Mouse (Mus musculus): ENCODE measurements around the gene Myo16. TPM values are rescaled to one million over a fixed set of nuclear protein-coding genes. Genes with fewer than 3 reads are reported as not detected.

Gene Myo16
- total and polyA plus RNA-seq, 3 experiments = 1.4 to 3.8 TPM; not detected in 1

DNA sequence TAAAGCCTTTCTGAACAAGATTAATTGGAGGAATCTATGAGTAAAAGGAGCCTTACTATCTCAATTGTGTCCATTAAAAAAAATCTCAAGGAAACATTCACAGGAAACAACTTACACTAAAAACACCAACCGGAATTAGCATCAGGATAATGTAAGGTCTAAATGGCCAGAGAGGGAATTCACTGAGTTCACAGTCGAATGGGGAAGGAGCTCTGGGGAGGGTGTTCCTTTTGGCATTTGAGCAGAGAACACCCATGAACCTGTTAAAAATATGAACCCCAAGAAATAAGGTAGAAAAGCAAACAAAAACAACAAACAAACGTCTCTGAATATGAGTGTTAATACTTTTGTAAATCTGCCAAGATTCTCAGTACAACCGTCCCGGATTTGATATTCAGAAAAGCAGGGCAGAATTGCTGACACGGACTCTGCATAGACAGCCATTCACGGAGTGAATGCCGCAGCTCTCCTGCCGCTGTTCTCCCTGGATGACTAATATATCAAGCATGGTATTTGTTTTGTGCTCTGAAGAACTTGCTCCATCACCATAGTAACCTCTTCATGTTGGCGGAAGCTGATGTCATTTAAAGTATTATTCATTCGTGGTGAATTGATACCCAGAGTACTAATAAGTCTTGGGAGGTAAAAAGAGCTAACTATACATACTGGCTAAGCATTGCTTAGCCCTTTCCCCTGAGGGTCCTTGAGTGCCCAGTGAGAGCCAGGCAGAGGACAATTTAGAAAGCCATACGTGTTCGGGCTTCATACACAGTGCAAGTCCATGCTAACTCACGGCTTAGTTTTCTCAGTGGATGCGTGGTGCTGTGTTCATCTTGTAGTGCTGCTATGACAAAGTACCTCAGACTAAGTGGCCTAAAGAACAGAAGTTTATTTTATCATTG lies 22.9 kb upstream of the Myo16 start:
- no peak for DNase-seq
- H3K4me3 ChIP-seq = no peak overlapping the region
- TF ChIP-seq EP300 (IDR thresholded peaks at IDR 0.05; ENCODE audit: insufficient read depth, low read depth, low read length) (no peak), POLR2A (IDR thresholded peaks at IDR 0.05; ENCODE audit: insufficient read depth, low read depth, low read length) (no peak), CTCF (IDR thresholded peaks at IDR 0.05) (no peak)
- no peaks in the 10 kb centered on the region for H3K27me3 ChIP-seq (ENCODE audit: control insufficient read depth, insufficient read depth, low read length)
- intact Hi-C loops (cut with DNase I) = no loop called here
- H3K9ac ChIP-seq (ENCODE audit: low read depth, low read length) = no peak overlapping the region
- WGBS = 57% methylated on average over 15 of the region's 15 CpGs
- H3K79me2 ChIP-seq (replicated peaks; ENCODE audit: control insufficient read depth, insufficient read depth, low read length) = no peaks in the 10 kb centered on the region
- H3K4me1 ChIP-seq (ENCODE audit: control insufficient read depth, insufficient read depth, low read length) = no peaks in the 10 kb centered on the region
- H3K27ac ChIP-seq = no peak overlapping the region
- H3K36me3 ChIP-seq (ENCODE audit: control insufficient read depth, insufficient read depth, low read length) = no peaks in the 10 kb centered on the region

GRCm38 (mm10) chr8:10139536-10139935 lies 14.2 kb upstream of the Myo16 start:
- H3K27me3 ChIP-seq (ENCODE audit: control insufficient read depth, insufficient read depth, low read length) = no peaks in the 10 kb centered on the region
- H3K79me2 ChIP-seq (replicated peaks; ENCODE audit: control insufficient read depth, insufficient read depth, low read length) = no peaks in the 10 kb centered on the region
- 35% methylated on average over 8 of the region's 8 CpGs for WGBS
- no peak overlapping the region for H3K4me3 ChIP-seq
- H3K4me1 ChIP-seq (ENCODE audit: control insufficient read depth, insufficient read depth, low read length) = no peaks in the 10 kb centered on the region
- intact Hi-C loops (cut with DNase I) = no loop called here
- DNase-seq = no peak
- no peaks in the 10 kb centered on the region for H3K36me3 ChIP-seq (ENCODE audit: control insufficient read depth, insufficient read depth, low read length)
- no peak overlapping the region for H3K9ac ChIP-seq (ENCODE audit: low read depth, low read length)
- H3K27ac ChIP-seq = no peak overlapping the region
- TF ChIP-seq EP300 (IDR thresholded peaks at IDR 0.05; ENCODE audit: insufficient read depth, low read depth, low read length) (no peak), CTCF (IDR thresholded peaks at IDR 0.05) (no peak), POLR2A (IDR thresholded peaks at IDR 0.05; ENCODE audit: insufficient read depth, low read depth, low read length) (no peak)

- Histone ChIP-seq H3K36me3 (ENCODE audit: control insufficient read depth, insufficient read depth, low read length) (no peaks in the 10 kb centered on the region), H3K4me1 (ENCODE audit: control insufficient read depth, insufficient read depth, low read length) (no peaks in the 10 kb centered on the region), H3K79me2 (replicated peaks; ENCODE audit: control insufficient read depth, insufficient read depth, low read length) (no peaks in the 10 kb centered on the region), H3K27ac (no peak overlapping the region), H3K9ac (ENCODE audit: low read depth, low read length) (no peak overlapping the region), H3K4me3 (no peak overlapping the region), H3K27me3 (ENCODE audit: control insufficient read depth, insufficient read depth, low read length) (no peaks in the 10 kb centered on the region)
- intact Hi-C loops (cut with DNase I) = no loop called here
- DNase-seq = no peak
- no peak for TF ChIP-seq EP300 (IDR thresholded peaks at IDR 0.05; ENCODE audit: insufficient read depth, low read depth, low read length)
- no peak for TF ChIP-seq CTCF (IDR thresholded peaks at IDR 0.05)
- TF ChIP-seq POLR2A (IDR thresholded peaks at IDR 0.05; ENCODE audit: insufficient read depth, low read depth, low read length) = no peak
- WGBS = 75% methylated on average over 10 of the region's 10 CpGs
These were observed 9.8 kb upstream of the Myo16 start for GRCm38 (mm10) chr8:10143961-10144360.

DNA sequence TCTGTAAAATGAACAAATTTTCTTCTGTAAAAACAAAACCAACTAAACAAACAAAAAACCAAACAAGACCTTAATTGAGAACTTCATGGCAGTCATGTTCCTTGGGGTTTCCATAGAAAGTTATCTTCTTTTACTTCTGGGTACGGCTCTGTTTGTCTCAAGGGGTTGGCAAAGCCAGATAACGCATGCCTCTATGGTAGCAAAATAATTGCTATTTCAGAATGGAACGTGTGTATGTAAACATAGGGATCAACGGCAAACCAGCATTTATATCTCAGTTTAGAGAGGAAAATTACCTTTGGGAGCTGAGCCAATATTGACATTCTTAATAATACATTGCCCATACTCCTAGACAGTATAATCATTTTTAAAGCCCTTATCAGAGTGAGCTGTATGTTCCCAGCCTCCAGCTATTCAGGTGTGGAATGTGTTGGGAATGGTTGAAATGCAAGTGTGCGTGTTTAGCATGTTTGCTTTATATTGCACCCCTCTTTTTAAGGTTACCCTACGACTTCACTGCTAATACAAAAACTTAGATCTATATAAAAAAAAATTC lies 1.9 kb upstream of the Myo16 start:
- intact Hi-C loops (cut with DNase I) = no loop called here
- H3K27ac ChIP-seq = no peak overlapping the region
- H3K36me3 ChIP-seq (ENCODE audit: control insufficient read depth, insufficient read depth, low read length) = no peaks in the 10 kb centered on the region
- no peak overlapping the region for H3K9ac ChIP-seq (ENCODE audit: low read depth, low read length)
- 72% methylated on average over 6 of the region's 6 CpGs for WGBS
- no peaks in the 10 kb centered on the region for H3K79me2 ChIP-seq (replicated peaks; ENCODE audit: control insufficient read depth, insufficient read depth, low read length)
- no peak for DNase-seq
- peaks cover 4% of the 10 kb centered on the region; the same call in 1 of the 2 replicates for H3K27me3 ChIP-seq (ENCODE audit: control insufficient read depth, insufficient read depth, low read length)
- no peak for TF ChIP-seq POLR2A (IDR thresholded peaks at IDR 0.05; ENCODE audit: insufficient read depth, low read depth, low read length)
- no peak for TF ChIP-seq CTCF (IDR thresholded peaks at IDR 0.05)
- no peaks in the 10 kb centered on the region for H3K4me1 ChIP-seq (ENCODE audit: control insufficient read depth, insufficient read depth, low read length)
- H3K4me3 ChIP-seq = no peak overlapping the region

DNA sequence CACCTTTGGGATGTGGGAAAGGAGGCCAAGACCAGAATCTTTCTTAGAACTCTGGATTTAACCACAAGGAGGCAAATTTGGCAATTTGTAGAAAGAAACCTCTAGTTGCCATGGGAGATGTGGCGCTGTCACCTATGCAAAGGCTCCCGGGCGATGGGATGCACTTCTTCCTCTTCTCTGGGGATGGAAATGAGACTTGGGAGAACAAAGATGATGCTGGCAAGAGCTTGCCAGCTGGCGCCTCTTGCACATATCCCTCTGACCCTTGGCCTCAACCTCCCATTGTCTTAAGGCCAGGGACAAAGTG lies 681 bp downstream of the Myo16 start:
- Histone ChIP-seq H3K4me3 (no peak overlapping the region), H3K9ac (ENCODE audit: low read depth, low read length) (no peak overlapping the region), H3K36me3 (ENCODE audit: control insufficient read depth, insufficient read depth, low read length) (no peaks in the 10 kb centered on the region), H3K4me1 (ENCODE audit: control insufficient read depth, insufficient read depth, low read length) (no peaks in the 10 kb centered on the region), H3K79me2 (replicated peaks; ENCODE audit: control insufficient read depth, insufficient read depth, low read length) (no peaks in the 10 kb centered on the region), H3K27me3 (ENCODE audit: control insufficient read depth, insufficient read depth, low read length) (peaks cover 4% of the 10 kb centered on the region; the same call in 1 of the 2 replicates), H3K27ac (no peak overlapping the region)
- WGBS = 18% methylated on average over 4 of the region's 4 CpGs
- TF ChIP-seq CTCF (IDR thresholded peaks at IDR 0.05) (no peak), EP300 (IDR thresholded peaks at IDR 0.05; ENCODE audit: insufficient read depth, low read depth, low read length) (no peak), POLR2A (IDR thresholded peaks at IDR 0.05; ENCODE audit: insufficient read depth, low read depth, low read length) (no peak)
- DNase-seq = no peak
- intact Hi-C loops (cut with DNase I) = no loop called here

DNA sequence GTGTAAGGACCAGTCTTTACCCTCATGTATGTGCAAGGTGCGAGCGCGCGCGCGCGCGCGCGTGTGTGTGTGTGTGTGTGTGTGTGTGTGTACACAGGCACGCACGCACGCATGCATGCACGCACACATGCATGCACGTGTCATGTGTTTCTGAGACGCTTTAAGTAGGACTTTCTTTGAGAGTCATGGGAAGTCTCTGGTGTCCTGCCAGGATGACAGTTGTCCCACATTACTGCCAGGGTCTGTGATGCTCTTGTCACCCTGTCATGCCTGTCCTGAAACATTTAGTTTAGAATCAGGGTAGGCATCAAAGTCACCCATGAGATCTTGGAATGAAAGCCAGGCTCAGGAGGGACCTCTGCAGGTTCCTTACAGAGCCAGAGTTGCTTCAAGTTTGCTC lies 1.4 kb downstream of the Myo16 start:
- H3K79me2 ChIP-seq (replicated peaks; ENCODE audit: control insufficient read depth, insufficient read depth, low read length) = no peaks in the 10 kb centered on the region
- no peak overlapping the region for H3K27ac ChIP-seq
- no peaks in the 10 kb centered on the region for H3K4me1 ChIP-seq (ENCODE audit: control insufficient read depth, insufficient read depth, low read length)
- 94% methylated on average over 16 of the region's 16 CpGs for WGBS
- intact Hi-C loops (cut with DNase I) = no loop called here
- H3K9ac ChIP-seq (ENCODE audit: low read depth, low read length) = no peak overlapping the region
- H3K4me3 ChIP-seq = no peak overlapping the region
- no peaks in the 10 kb centered on the region for H3K36me3 ChIP-seq (ENCODE audit: control insufficient read depth, insufficient read depth, low read length)
- no peak for TF ChIP-seq POLR2A (IDR thresholded peaks at IDR 0.05; ENCODE audit: insufficient read depth, low read depth, low read length)
- TF ChIP-seq EP300 (IDR thresholded peaks at IDR 0.05; ENCODE audit: insufficient read depth, low read depth, low read length) = no peak
- no peak for TF ChIP-seq CTCF (IDR thresholded peaks at IDR 0.05)
- DNase-seq = no peak
- H3K27me3 ChIP-seq (ENCODE audit: control insufficient read depth, insufficient read depth, low read length) = peaks cover 4% of the 10 kb centered on the region; the same call in 1 of the 2 replicates

Data from heart, adult 2 months (tissue).